Mouse (Mus musculus) C2C12 (cell line): ENCODE measurements around the gene Mtfp1. TPM values are rescaled to one million over a fixed set of nuclear protein-coding genes. Genes with fewer than 3 reads are reported as not detected.
A peak's percentile ranks its signal among the peaks of the same experiment; 100 is the strongest.

Experiments used
- H3K27me3 ChIP-seq: one replicate; pipeline ENCODE4 v1.6.1; 2011; ENCODE audit not compliant: control insufficient read depth, insufficient read depth, insufficient read length
- H3K36me3 ChIP-seq: one replicate; pipeline ENCODE4 v1.6.1; 2011; ENCODE audit not compliant: control insufficient read depth, insufficient read depth
- H3K4me3 ChIP-seq: one replicate; pipeline ENCODE4 v1.5.1; 2011; ENCODE audit warnings: mild to moderate bottlenecking, control low read depth; ENCODE audit not compliant: poor library complexity, insufficient read depth, severe bottlenecking
- H3K79me2 ChIP-seq: one replicate; pipeline ENCODE4 v1.6.1; 2011; ENCODE audit not compliant: control insufficient read depth, insufficient read depth
- H3K79me3 ChIP-seq: one replicate; pipeline ENCODE4 v1.6.1; 2011; ENCODE audit warnings: low read depth, control low read depth
- H3ac ChIP-seq: one replicate; pipeline ENCODE3; 2011; ENCODE audit warnings: low read depth; ENCODE audit not compliant: control insufficient read depth, insufficient read length
- CEBPB ChIP-seq: IDR thresholded peaks from one replicate; pipeline ENCODE4 v1.6.1; 2011; ENCODE audit warnings: low read depth, mild to moderate bottlenecking, control low read depth, moderate library complexity
- CTCF ChIP-seq: IDR thresholded peaks from one replicate; pipeline ENCODE4 v1.5.1; 2011; ENCODE audit not compliant: control insufficient read depth, insufficient read depth, insufficient read length
- FOSL1 ChIP-seq: IDR thresholded peaks from one replicate; pipeline ENCODE4 v1.8.0; 2011; ENCODE audit warnings: mild to moderate bottlenecking, low read length; ENCODE audit not compliant: poor library complexity, insufficient read depth, severe bottlenecking
- MAX ChIP-seq: IDR thresholded peaks from one replicate; pipeline ENCODE4 v1.6.1; 2011; ENCODE audit warnings: mild to moderate bottlenecking, control low read depth
- MYOD1 ChIP-seq: IDR thresholded peaks from one replicate; pipeline ENCODE4 v1.6.1; 2011; ENCODE audit warnings: low read depth; ENCODE audit not compliant: control insufficient read depth, insufficient read length
- MYOG ChIP-seq: IDR thresholded peaks from one replicate; pipeline ENCODE4 v1.6.1; 2011; ENCODE audit not compliant: control insufficient read depth, insufficient read length; ENCODE audit errors: extremely low read depth
- USF1 ChIP-seq: IDR thresholded peaks from one replicate; pipeline ENCODE4 v1.6.1; 2011; ENCODE audit warnings: low read depth, mild to moderate bottlenecking, control low read depth, moderate library complexity
- polyA plus RNA-seq: library from polyadenylated mRNA; unstranded; fragments of >200 nt; fragmentation: generic; extraction: Trizol; gene quantifications from one replicate; pipeline ENCODE4 v1.2.1, GENCODE M21; 2012; ENCODE audit warnings: missing spikeins

Mtfp1 gene
- polyA plus RNA-seq, 1 experiment, result 10.8 TPM

- no peaks in the 10 kb centered on the region for H3K36me3 ChIP-seq
- TF ChIP-seq MYOD1 (peak; percentile 99), CEBPB (peak; percentile 40), MYOG (no peak)
- H3K79me2 ChIP-seq, result no peaks in the 10 kb centered on the region
- H3K27me3 ChIP-seq, result no peaks in the 10 kb centered on the region
- H3K4me3 ChIP-seq, result no peak overlapping the region
- H3ac ChIP-seq, result no peak overlapping the region
- no peaks in the 10 kb centered on the region for H3K79me3 ChIP-seq
Measured at GRCm38 (mm10) chr11:4101851-4102250, 6.6 kb upstream of the Mtfp1 start.

DNA sequence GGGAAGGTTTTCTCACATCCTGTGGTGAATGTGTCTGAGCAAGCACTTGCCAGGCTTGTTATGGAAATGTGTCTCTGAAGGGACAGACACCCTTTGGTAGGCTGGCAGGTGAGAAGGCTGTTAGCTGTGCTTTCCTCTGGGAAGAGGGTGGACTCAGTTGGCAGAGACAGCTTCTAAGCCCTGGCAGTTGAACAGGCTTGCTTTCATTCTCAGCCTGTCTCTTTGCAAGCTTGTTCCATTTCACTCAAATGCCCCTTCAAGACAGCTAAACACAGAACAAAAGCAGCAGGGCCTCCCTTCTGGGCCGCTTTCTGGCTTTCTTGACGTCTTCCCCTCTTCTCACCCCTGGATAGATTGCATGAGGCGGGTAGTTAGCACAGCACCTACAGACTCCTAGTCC lies 4.2 kb upstream of the Mtfp1 start:
- H3K27me3 ChIP-seq, result no peaks in the 10 kb centered on the region
- H3ac ChIP-seq, result no peak overlapping the region
- H3K79me3 ChIP-seq, result no peaks in the 10 kb centered on the region
- no peaks in the 10 kb centered on the region for H3K36me3 ChIP-seq
- H3K4me3 ChIP-seq, result no peak overlapping the region
- H3K79me2 ChIP-seq, result no peaks in the 10 kb centered on the region
- no peak for TF ChIP-seq MYOD1

DNA sequence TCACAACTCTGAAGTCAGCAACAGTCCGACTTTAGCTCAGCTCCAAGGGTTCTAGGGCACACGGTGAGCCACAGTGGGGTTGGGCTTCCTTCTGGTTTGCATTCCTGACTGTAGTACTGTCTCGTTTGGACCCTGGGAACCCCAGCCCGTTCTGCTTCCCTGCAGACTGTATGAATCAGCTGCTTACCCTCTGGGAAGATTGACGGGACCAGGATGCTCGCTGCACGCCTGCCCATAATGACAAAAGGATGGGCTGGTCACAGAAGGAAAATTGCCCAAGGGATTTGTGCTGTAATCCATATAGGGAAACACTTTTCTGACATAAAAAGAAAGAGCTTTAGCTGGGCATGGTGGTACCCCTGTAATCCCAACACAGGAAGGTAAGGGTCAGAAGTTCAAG lies 3.6 kb upstream of the Mtfp1 start:
- H3ac ChIP-seq, result no peak overlapping the region
- no peaks in the 10 kb centered on the region for H3K27me3 ChIP-seq
- TF ChIP-seq MYOD1 (peak; percentile 66), MYOG (no peak)
- H3K36me3 ChIP-seq, result no peaks in the 10 kb centered on the region
- H3K4me3 ChIP-seq, result no peak overlapping the region
- H3K79me2 ChIP-seq, result no peaks in the 10 kb centered on the region
- no peaks in the 10 kb centered on the region for H3K79me3 ChIP-seq

- TF ChIP-seq MYOG (no peak), CTCF (no peak), USF1 (no peak), FOSL1 (no peak), CEBPB (no peak)
- H3K36me3 ChIP-seq, result no peaks in the 10 kb centered on the region
- no peaks in the 10 kb centered on the region for H3K79me3 ChIP-seq
- H3K79me2 ChIP-seq, result no peaks in the 10 kb centered on the region
- no peak overlapping the region for H3ac ChIP-seq
- H3K4me3 ChIP-seq, result no peak overlapping the region
- no peaks in the 10 kb centered on the region for H3K27me3 ChIP-seq
Measured at GRCm38 (mm10) chr11:4098120-4098519, 2.9 kb upstream of the Mtfp1 start.

DNA sequence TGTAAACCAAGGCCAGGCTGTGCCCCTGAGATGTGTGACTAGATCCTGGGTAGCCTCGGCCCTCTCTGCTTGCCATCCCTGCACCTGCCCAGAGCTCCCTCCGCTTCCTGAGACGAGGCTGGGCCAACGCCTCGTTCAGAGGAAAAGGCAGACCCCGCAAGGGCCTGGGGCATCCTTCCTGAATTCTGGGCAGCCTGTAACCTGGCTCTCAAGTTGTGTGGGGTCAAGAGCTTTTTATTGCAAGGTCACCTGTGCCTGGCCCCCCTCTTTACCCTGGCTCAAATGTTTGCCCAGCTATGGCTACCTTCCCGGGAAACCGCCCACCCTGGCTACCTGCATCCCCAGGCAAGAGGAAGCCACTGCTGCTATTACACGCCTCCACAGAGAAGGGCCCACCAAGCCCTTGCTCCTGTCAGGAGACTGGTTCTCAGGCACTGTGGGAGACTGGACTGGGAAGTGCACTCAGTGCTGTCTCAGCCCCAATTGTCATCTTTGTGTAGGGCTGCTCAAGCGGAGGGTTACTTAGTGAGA lies 1.9 kb upstream of the Mtfp1 start:
- Histone ChIP-seq H3K36me3 (no peaks in the 10 kb centered on the region), H3K27me3 (no peaks in the 10 kb centered on the region), H3K79me3 (no peaks in the 10 kb centered on the region), H3ac (peak overlapping the region; percentile 63), H3K4me3 (peak overlapping the region; percentile 44), H3K79me2 (no peaks in the 10 kb centered on the region)
- TF ChIP-seq MYOG, result no peak

- TF ChIP-seq MAX, result peak; percentile 83
- no peak for TF ChIP-seq CEBPB
- peak; percentile 97 for TF ChIP-seq USF1
- H3K4me3 ChIP-seq, result peak overlapping the region; percentile 44
- peak overlapping the region; percentile 63 for H3ac ChIP-seq
- no peaks in the 10 kb centered on the region for H3K27me3 ChIP-seq
- no peaks in the 10 kb centered on the region for H3K79me3 ChIP-seq
- H3K79me2 ChIP-seq, result no peaks in the 10 kb centered on the region
- H3K36me3 ChIP-seq, result no peaks in the 10 kb centered on the region
Measured at GRCm38 (mm10) chr11:4096054-4096984, 1.1 kb upstream of the Mtfp1 start.
